Mouse (Mus musculus) forebrain, embryonic 13.5 days (tissue): ENCODE data around the gene Vezf1. TPM values are rescaled to one million over a fixed set of nuclear protein-coding genes. Genes with fewer than 3 reads are reported as not detected.

Experiments
- ATAC-seq: fragments of 200-750 bp; cut with Nextera tagmentation; 2 replicates; pipeline ENCODE4 v1.8.0; 2017
- H3K27ac ChIP-seq: fragments of 300-500 bp; sonication (generic); 2 replicates; pipeline ENCODE4 v1.5.1; 2015; ENCODE audit warnings: inconsistent platforms, mild to moderate bottlenecking, moderate library complexity
- H3K27me3 ChIP-seq: fragments of 300-500 bp; sonication (generic); 2 replicates; pipeline ENCODE4 v1.6.1; 2015; ENCODE audit warnings: mild to moderate bottlenecking, inconsistent platforms
- H3K36me3 ChIP-seq: fragments of 300-500 bp; sonication (generic); 2 replicates; pipeline ENCODE4 v1.6.1; 2015; ENCODE audit warnings: mild to moderate bottlenecking, inconsistent platforms; ENCODE audit not compliant: poor library complexity, severe bottlenecking
- H3K4me1 ChIP-seq: fragments of 300-500 bp; sonication (generic); 2 replicates; pipeline ENCODE4 v1.6.1; 2015; ENCODE audit warnings: inconsistent platforms
- H3K4me2 ChIP-seq: fragments of 300-500 bp; sonication (generic); 2 replicates; pipeline ENCODE4 v1.6.1; 2015; ENCODE audit warnings: inconsistent platforms, mild to moderate bottlenecking, moderate library complexity
- H3K4me3 ChIP-seq: fragments of 300-500 bp; sonication (generic); 2 replicates; pipeline ENCODE4 v1.5.1; 2015; ENCODE audit warnings: mild to moderate bottlenecking, inconsistent platforms
- H3K9ac ChIP-seq: fragments of 300-500 bp; sonication (generic); 2 replicates; pipeline ENCODE4 v1.6.1; 2015; ENCODE audit warnings: mild to moderate bottlenecking, inconsistent platforms
- H3K9me3 ChIP-seq: fragments of 300-500 bp; sonication (generic); replicated peaks from 2 replicates; pipeline ENCODE4 v1.6.1; 2016; ENCODE audit warnings: inconsistent platforms
- WGBS: fragments of 180-500 bp; shearing (Covaris S2); methylation state at CpG from one replicate; pipeline ENCODE4 v1.1.7; 2015; 5-methylcytosine and 5-hydroxymethylcytosine counted together
- polyA plus RNA-seq: library from polyadenylated mRNA; unstranded; fragments of >200 nt; fragmentation: Nextera tagmentation; extraction: Ambion mirVana; gene quantifications from 2 replicates; pipeline ENCODE4 v1.2.1, GENCODE M21; 2015

The Vezf1 gene
- polyA plus RNA-seq, 1 experiment from 2014 or later: 65.6 TPM

- Histone ChIP-seq H3K4me3 (0 out of 2 replicates have a peak overlapping the region, but pooled peaks have one; percentile 10), H3K27me3 (no peaks in the 10 kb centered on the region), H3K4me1 (peaks cover 88% of the 10 kb centered on the region), H3K4me2 (peak overlapping the region; percentile 48), H3K9ac (peak overlapping the region; percentile 55), H3K36me3 (peaks cover 6% of the 10 kb centered on the region; the same call in 1 of the 2 replicates), H3K9me3 (no peaks in the 10 kb centered on the region), H3K27ac (peak overlapping the region; percentile 99)
- 2% methylated on average over 8 of the region's 8 CpGs for WGBS
- ATAC-seq: peak; percentile 91
These were observed 51.0 kb downstream of the Vezf1 start for GRCm38 (mm10) chr11:88118817-88119642.

GRCm38 (mm10) chr11:88122545-88122944, 54.5 kb downstream of the Vezf1 start:
- Histone ChIP-seq H3K36me3 (peaks cover 6% of the 10 kb centered on the region; the same call in 1 of the 2 replicates), H3K4me1 (peaks cover 78% of the 10 kb centered on the region), H3K27ac (peak overlapping the region; percentile 51; the same call in 1 of the 2 replicates), H3K9ac (no peak overlapping the region), H3K4me3 (no peak overlapping the region), H3K9me3 (no peaks in the 10 kb centered on the region), H3K27me3 (no peaks in the 10 kb centered on the region), H3K4me2 (no peak overlapping the region)
- no peak for ATAC-seq
- 30% methylated on average over 5 of the region's 5 CpGs for WGBS

- H3K9ac ChIP-seq: no peak overlapping the region
- H3K27ac ChIP-seq: no peak overlapping the region
- peaks cover 74% of the 10 kb centered on the region for H3K4me1 ChIP-seq
- no peak overlapping the region for H3K4me2 ChIP-seq
- no peak overlapping the region for H3K4me3 ChIP-seq
- H3K9me3 ChIP-seq: no peaks in the 10 kb centered on the region
- no peaks in the 10 kb centered on the region for H3K27me3 ChIP-seq
- 73% methylated on average over 5 of the region's 5 CpGs for WGBS
- H3K36me3 ChIP-seq: peaks cover 6% of the 10 kb centered on the region; the same call in 1 of the 2 replicates
- no peak for ATAC-seq
These were observed 54.9 kb downstream of the Vezf1 start for GRCm38 (mm10) chr11:88123021-88123420.

- H3K4me3 ChIP-seq: no peak overlapping the region
- WGBS: 32% methylated on average over 6 of the region's 6 CpGs
- no peaks in the 10 kb centered on the region for H3K9me3 ChIP-seq
- H3K4me1 ChIP-seq: peaks cover 67% of the 10 kb centered on the region
- no peaks in the 10 kb centered on the region for H3K27me3 ChIP-seq
- ATAC-seq: no peak
- H3K9ac ChIP-seq: no peak overlapping the region
- H3K4me2 ChIP-seq: no peak overlapping the region
- peak overlapping the region; percentile 31; the same call in 1 of the 2 replicates for H3K27ac ChIP-seq
- peaks cover 6% of the 10 kb centered on the region; the same call in 1 of the 2 replicates for H3K36me3 ChIP-seq
These were observed 55.7 kb downstream of the Vezf1 start for GRCm38 (mm10) chr11:88123731-88124130.

- ATAC-seq: no peak
- peaks cover 6% of the 10 kb centered on the region; the same call in 1 of the 2 replicates for H3K36me3 ChIP-seq
- WGBS: 72% methylated on average over 6 of the region's 7 CpGs
- no peak overlapping the region for H3K4me2 ChIP-seq
- H3K4me3 ChIP-seq: no peak overlapping the region
- H3K9ac ChIP-seq: no peak overlapping the region
- H3K27ac ChIP-seq: 0 out of 2 replicates have a peak overlapping the region, but pooled peaks have one; percentile 87
- no peaks in the 10 kb centered on the region for H3K27me3 ChIP-seq
- no peaks in the 10 kb centered on the region for H3K9me3 ChIP-seq
- peaks cover 57% of the 10 kb centered on the region for H3K4me1 ChIP-seq
These were observed 57.4 kb downstream of the Vezf1 start for GRCm38 (mm10) chr11:88125483-88125882.

- Histone ChIP-seq H3K4me1 (peaks cover 52% of the 10 kb centered on the region), H3K4me2 (peak overlapping the region; percentile 6; the same call in 1 of the 2 replicates), H3K9ac (no peak overlapping the region), H3K36me3 (peaks cover 5% of the 10 kb centered on the region; the same call in 1 of the 2 replicates), H3K27me3 (no peaks in the 10 kb centered on the region), H3K4me3 (no peak overlapping the region), H3K27ac (peak overlapping the region; percentile 87), H3K9me3 (no peaks in the 10 kb centered on the region)
- WGBS: 2% methylated on average over 5 of the region's 5 CpGs
- peak; percentile 53; the same call in 1 of the 2 replicates for ATAC-seq
These were observed 58.3 kb downstream of the Vezf1 start for GRCm38 (mm10) chr11:88126306-88126793.

- H3K4me3 ChIP-seq: no peak overlapping the region
- 92% methylated on average over 9 of the region's 9 CpGs for WGBS
- ATAC-seq: no peak
- H3K4me1 ChIP-seq: peaks cover 36% of the 10 kb centered on the region
- H3K27me3 ChIP-seq: no peaks in the 10 kb centered on the region
- no peak overlapping the region for H3K27ac ChIP-seq
- H3K4me2 ChIP-seq: no peak overlapping the region
- H3K9me3 ChIP-seq: no peaks in the 10 kb centered on the region
- H3K9ac ChIP-seq: no peak overlapping the region
- 0 out of 2 replicates have a peak, but pooled peaks cover 3% of the 10 kb centered on the region for H3K36me3 ChIP-seq
These were observed 60.4 kb downstream of the Vezf1 start for GRCm38 (mm10) chr11:88128461-88128860.

- H3K4me1 ChIP-seq: peaks cover 29% of the 10 kb centered on the region
- no peak for ATAC-seq
- H3K9ac ChIP-seq: no peak overlapping the region
- no peak overlapping the region for H3K4me3 ChIP-seq
- no peak overlapping the region for H3K27ac ChIP-seq
- H3K36me3 ChIP-seq: 0 out of 2 replicates have a peak, but pooled peaks cover 4% of the 10 kb centered on the region
- H3K4me2 ChIP-seq: no peak overlapping the region
- no peaks in the 10 kb centered on the region for H3K9me3 ChIP-seq
- 54% methylated on average over 3 of the region's 3 CpGs for WGBS
- no peaks in the 10 kb centered on the region for H3K27me3 ChIP-seq
These were observed 61.2 kb downstream of the Vezf1 start for GRCm38 (mm10) chr11:88129281-88129680.

GRCm38 (mm10) chr11:88129935-88130334, 61.9 kb downstream of the Vezf1 start:
- no peak overlapping the region for H3K9ac ChIP-seq
- 98% methylated on average over 10 of the region's 10 CpGs for WGBS
- no peak for ATAC-seq

GRCm38 (mm10) chr11:88131847-88132246, 63.8 kb downstream of the Vezf1 start:
- Histone ChIP-seq H3K4me1 (peaks cover 8% of the 10 kb centered on the region), H3K36me3 (0 out of 2 replicates have a peak, but pooled peaks cover 4% of the 10 kb centered on the region), H3K4me2 (no peak overlapping the region), H3K27ac (no peak overlapping the region), H3K27me3 (no peaks in the 10 kb centered on the region), H3K9ac (no peak overlapping the region), H3K9me3 (no peaks in the 10 kb centered on the region), H3K4me3 (no peak overlapping the region)
- 78% methylated on average over 8 of the region's 8 CpGs for WGBS
- no peak for ATAC-seq

More at GRCm38 (mm10) chr11:88129935-88130334, 61.9 kb downstream of the Vezf1 start:
- H3K4me1 ChIP-seq: peaks cover 26% of the 10 kb centered on the region
- no peaks in the 10 kb centered on the region for H3K27me3 ChIP-seq
- no peak overlapping the region for H3K4me3 ChIP-seq
- no peak overlapping the region for H3K27ac ChIP-seq
- H3K4me2 ChIP-seq: no peak overlapping the region
- no peaks in the 10 kb centered on the region for H3K9me3 ChIP-seq
- 0 out of 2 replicates have a peak, but pooled peaks cover 4% of the 10 kb centered on the region for H3K36me3 ChIP-seq
